Mouse (Mus musculus) kidney, postnatal 25 days (tissue): ENCODE measurements around the gene Ntrk3.
A peak's percentile ranks its signal among the peaks of the same experiment; 100 is the strongest.

Experiments
- DNase-seq, 2 experiments: peaks; one replicate each; pipeline ENCODE4 v3.0.0; 2021; ENCODE audit warnings: mixed read lengths in 2 of 2

The Ntrk3 gene

DNA sequence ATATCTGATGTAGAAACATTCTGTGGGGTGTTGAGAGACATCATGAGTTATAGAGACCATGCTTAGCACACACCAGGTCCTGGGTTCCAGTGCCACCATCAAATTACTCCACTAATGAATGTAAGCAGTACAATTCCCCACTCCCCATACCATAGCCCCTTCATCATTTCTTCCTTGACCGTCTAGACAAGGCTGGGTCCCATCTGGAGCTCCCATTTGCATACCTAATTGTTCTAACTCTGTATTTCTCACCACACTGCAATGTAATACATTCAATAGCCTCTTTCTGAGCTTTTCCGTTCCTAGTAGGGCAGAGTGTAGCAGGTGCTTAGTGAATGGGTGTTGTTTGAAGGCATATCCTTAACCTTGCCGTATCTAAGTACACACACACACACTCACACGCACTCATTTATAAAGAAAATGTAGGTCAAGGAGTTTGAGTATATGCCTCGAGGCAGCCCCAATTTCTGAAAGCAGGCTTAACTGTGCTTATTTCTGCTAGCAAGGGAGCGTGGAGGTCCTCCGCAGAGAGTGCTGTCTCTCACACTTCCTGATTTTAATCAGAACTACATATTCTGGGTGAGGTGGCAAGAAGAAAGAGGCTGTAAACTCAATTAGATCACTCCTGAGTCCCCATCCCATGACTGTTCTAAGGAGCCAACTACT, 17.9 kb downstream of the Ntrk3 start:
- DNase-seq: no peak

DNA sequence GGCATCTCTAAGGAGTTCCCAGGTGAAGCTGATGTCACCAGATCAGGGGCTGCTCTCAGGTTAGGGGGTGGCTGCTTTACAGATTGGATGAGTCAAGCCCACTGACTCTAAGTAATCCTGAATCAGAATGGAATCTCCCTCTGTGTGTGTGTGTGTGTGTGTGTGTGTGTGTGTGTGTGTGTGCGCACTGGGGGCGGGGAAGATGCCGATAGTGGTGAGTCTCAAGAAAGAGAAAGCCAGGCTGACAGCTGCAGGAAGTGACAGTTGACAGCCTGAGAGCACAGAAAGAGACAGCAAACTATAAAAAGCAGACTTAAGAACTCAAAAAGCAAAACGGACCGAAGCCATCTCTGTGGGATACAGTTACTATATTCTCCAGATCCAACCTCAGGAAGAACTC, 18.7 kb downstream of the Ntrk3 start:
- no peak for DNase-seq

DNA sequence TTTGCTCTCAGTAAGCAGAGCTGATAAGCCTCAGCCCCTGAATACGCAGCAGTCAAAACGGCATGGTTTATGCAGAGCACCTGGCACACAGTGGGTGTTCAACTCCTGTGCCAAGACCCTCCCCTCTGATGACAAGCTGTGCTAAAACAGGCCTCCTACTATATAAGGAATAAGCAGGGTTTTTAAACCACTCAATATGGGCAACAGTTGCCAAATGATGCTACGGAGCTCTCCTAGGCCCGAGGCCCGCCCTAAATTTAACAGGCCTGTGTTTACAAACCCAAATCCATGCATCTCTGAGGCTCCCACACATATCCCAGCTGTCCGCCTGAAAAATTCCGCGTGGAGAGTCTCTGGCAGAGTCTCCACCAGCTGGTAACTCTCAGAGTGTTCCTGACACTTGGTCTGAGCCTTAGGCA, 19.6 kb downstream of the Ntrk3 start:
- DNase-seq: no peak

DNA sequence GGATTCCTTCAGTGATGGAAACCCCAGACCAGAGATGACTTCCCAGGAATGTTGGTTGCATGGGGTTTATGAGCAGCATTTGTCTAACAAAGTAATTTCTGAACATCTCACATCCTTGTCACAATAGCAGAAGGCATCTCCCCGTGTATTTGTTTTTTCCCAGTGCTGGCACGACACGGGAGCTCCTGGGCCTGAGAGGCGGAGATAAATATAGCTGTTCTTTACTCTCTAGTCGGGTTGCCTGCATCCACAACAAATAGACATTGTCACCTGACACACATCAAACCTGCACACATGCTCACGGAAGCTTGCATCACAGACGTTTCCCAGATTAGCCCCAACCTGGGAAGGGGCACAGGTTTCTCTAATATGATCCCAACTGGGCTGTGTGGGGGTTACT, 30.1 kb downstream of the Ntrk3 start:
- no peak for DNase-seq

DNA sequence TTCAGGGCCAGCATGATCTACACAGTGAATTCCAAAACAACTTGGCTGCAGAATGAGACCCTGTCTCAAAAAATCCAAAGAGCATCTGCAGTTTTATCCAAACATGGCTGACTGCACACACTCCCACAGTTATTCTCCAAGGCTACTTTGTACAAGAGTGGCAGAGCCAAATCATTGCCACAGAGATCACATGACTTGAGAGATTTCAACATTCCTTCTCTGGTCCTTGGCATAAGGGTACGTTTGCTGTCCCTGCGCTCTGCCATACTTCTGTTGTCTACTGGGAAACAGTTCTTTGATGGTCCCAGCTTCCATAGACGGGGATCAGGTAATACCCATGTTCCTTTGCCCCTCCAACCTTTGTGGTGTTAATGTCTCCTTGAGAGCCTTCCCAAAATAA, 30.7 kb downstream of the Ntrk3 start:
- no peak for DNase-seq

DNA sequence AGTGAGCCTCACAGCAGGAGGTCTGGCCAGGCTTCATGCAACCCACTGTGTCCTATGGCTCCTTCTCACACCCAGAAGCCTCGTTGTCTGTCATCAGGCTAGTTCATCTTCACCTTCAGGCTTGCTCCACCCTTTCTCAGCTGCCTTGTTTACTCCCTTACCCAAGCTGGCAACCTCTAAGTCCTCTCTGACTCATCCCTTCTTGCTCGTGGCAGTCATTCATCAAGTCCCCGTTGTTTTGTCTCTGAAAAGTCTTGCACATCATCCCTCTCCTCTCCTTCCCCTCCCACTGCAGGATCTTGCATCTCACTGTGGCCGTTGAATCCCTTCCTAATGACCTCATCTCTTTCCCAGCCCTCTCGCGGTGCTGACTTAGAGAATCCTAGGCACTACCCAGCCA, 35.1 kb downstream of the Ntrk3 start:
- no peak for DNase-seq

DNA sequence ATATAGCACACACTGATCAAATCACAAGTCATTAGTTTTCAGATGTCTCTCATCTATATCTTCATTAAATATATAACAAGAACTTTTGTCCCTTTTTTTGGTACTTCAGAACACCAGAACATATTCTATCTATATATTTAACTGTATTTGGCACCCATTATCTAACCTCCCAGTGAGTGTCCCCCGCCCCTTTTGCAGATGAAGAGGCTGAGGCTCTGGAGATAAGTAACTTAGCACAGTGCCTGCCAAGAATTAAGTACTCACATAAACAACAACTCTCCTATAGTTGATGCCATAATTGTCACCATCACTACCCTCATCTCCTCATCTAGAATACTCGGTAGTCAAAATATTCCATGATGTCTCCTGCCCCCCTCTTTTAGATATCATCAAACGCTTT, 42.6 kb downstream of the Ntrk3 start:
- DNase-seq: no peak

DNA sequence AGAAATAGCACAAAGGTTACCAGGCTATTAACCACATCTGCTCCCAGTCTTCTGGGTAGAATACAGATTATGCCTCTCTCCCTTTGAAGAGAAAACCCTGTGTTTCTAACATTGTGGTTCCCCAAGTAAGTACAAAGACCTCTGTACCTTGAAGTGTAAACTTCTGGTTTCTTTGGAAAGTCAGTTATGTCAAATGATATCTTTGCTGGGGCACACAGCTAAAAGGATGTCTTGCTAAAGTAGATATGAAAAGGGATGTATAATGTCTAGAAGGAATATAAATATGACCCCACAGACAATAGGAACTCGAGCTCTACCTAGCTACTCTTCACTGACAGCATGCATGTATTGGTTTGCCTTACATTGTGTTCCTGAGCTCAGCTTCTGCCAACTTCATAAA, 44.7 kb downstream of the Ntrk3 start:
- DNase-seq: no peak

DNA sequence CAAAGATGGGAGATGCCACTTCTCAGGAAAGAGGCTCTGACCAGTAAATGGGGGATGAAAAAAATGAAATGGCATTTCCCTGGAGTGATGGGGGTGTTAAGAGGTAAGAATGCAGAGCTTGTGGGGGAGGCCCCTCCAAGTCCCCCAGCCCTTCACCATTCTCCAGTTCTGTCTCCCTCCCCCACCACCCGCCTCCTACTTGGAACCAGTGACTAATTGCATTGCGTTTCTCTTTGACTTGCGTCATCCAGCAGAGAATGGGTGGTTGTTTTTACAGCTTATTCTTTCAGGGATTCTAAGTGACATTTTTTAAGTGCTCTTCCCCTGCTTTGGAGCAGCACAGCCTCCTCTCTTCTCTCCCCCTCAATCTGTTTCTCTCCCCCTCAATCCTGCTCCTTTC, 46.9 kb downstream of the Ntrk3 start:
- no peak for DNase-seq

DNA sequence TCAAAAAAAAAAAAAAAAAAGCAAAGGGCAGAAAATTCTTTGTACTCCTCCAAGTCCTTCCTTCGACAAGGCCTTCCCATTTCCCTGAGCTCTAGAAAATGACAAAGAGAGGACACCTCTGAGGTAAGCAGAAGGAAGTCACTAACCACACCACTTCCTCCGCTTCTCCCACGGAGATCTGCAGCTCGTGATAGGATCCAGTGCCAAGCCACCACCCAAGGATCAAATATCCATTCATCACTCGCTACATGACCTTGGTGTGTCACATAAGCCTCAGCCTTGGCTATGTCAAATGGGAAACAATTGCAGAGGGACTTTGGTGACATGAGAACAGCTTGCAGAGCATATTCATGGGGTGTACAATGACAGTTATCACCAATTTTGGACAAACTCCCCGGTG, 52.9 kb downstream of the Ntrk3 start:
- no peak for DNase-seq

DNA sequence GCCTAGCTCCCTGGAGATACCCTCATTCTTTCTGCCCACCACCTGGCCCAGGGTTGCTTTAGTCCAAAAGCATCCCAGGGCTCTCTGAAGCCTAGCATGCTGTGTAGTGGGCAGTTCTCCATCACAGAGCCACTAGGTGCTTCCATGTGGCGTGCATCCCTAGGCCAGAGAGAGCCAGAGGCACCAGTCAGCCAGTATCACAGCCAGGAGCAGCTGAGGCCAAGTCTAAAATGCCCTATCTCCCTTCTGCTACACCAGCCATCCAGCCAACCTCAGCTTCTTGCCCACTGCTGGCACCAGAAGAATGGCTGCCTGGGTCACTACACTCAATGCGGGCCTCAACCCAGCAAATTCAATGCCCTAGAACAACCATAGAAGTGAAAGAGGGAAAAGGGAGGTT, 56.9 kb downstream of the Ntrk3 start:
- DNase-seq: no peak

DNA sequence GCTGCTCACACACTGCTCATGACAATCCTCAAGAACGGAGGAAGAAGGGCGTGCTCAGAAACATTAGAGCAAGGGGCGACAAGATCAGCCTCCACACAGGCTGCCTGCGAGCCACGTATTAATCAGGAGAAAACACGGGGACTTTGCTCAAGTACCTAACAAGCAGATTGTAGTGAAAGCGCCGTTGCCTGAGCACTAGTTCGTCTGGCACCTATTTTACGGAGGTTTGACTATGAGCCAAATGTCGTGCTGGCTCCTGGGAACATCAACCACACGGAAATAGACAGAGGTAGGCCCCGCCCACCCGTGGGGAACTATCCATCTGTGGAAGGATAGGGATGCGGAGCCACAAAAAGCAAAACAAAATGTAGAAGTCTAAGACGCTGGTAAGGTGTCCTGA, 68.4 kb downstream of the Ntrk3 start:
- no peak for DNase-seq

DNA sequence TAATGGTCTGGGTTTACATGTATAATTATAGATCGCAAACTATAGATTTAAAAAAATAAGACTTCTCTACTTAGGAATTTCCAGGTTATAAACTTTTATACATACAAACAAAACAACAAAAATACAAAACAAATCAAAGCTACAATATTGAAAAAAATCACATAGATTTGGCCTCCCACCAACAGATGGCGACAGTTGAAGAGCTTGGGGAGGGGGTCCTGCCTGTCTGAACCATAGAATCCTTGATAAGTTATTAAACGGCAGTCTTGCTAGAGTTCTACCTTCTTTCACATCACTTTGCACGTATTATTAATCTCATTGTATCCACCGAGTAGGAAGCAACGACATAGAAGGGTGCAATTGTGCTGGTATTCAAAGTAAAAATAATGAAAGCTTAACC, 68.9 kb downstream of the Ntrk3 start:
- no peak for DNase-seq

DNA sequence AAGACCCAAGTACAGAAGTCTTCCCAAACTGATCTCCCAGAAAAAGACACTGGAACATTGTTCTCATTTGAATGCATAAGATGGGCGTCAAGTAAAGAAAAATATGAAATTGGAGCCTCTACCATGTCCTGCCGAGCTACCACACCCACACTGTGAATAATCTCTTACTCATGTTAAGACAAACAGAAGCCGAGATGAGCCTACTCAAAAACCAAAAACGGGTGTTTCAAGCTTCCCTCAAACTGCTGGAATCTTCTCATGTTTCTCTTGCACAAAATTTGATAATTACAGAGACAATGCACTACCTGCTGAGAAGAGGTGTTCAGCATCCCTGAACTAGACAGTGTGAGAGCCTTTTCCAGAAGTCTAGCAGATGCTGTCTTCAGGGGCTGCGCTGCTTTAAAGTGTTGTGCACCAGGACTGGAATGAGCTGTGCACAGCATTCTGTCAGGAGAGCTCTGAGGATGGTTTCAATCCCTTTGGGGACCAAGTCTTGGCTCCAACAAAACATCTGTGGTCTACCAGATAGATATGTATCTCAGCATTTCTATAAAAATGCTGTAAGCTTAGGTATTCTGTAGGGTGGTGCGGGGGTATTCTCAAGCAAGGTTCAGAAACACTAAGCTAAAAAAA, 69.7 kb downstream of the Ntrk3 start:
- no peak for DNase-seq

DNA sequence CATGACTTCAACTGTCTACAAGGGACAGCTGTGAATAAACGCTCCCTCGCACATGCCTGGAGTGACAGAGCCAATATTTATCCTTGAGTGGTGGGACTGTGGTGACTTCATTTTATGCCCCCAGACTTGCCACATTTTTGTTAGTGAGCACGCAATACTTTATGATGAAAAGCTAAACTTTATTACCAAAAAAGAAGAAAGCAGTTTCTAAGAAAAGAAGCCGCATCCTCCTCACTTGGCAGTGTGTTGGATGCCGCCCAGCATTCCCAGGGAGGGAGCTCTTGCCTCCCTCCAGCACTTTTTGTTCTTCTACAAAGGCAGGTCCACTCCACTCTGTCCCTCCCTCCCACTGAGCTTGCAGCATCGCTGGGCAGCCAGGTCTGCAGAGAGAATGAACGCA, 77.0 kb downstream of the Ntrk3 start:
- DNase-seq: no peak

DNA sequence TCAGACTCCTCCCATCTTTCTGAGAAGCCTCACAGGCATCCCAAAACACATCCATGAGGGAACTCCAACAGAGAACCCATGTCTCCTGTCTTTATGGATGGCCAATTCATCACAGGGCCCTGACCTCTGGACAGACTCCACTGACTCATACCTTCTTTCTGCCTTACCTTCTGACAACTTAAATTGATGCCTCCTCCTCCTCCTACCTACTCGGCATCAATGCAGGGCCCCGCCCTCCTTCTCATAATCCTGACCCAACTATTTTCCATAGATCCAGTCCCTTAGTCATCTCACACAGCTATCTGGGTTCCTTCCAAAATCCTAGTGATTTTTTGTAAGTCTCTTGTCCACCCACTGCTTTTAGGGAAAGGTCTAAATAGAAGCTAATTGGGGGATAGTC, 78.0 kb downstream of the Ntrk3 start:
- DNase-seq: no peak

DNA sequence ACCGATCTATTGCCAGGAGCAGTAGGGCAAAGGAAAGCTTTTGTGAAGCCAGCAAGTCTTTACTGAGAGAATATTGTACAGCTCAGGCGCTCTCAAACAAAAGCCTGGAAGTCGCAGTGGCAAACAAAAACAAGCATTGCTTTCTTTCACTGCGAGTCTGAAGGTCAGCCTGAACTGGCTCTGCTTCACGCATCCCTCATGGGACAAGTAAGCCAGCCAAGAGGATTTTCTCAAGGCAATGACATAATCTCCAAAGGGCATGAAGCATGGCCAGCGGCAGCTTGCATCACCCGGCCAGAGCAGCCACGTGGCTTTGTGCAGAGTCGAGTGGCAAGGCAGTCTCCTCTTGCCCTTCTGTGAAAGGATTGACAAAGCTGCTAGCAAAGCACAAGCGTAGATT, 79.8 kb downstream of the Ntrk3 start:
- peak in 1 of 2 experiments; percentile 61 for DNase-seq

DNA sequence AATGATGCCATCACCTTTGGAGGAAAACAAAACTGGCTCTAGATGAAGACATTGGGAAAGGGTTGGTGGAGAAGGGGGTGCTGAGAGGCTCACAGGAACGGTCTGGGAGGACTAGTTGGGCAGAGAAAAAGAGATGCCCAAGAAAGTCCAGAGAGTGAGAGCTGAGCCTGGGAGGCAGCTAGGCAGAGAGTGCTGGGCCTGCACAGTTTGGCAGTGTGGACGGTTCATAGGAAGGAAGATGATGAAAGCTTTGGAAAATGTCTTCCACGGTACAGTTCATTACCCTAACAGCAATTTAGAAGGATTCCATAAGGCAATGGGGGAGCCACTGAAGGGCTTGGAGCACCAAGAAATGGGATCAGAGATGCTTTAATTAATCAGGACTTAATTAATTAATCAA, 81.6 kb downstream of the Ntrk3 start:
- DNase-seq: no peak

DNA sequence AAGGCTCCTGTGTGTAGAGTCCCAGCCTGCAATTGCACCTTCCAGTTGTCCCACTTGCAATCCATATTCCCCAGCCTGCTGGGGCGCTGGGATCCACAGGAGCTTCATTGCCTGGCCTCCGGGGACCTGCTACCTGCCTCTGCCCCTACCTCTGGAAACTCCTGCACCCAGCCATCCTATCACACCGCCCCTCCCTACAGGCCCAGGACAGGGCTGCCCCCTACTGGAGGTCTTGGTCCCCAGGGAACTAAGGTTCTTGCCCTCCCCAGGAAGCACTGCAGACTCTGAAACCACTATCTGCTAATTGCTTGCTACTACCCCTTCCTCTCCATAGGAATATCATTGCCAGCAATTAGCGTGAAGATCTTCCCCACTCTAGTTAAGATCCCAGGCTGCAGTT, 84.1 kb downstream of the Ntrk3 start:
- no peak for DNase-seq

DNA sequence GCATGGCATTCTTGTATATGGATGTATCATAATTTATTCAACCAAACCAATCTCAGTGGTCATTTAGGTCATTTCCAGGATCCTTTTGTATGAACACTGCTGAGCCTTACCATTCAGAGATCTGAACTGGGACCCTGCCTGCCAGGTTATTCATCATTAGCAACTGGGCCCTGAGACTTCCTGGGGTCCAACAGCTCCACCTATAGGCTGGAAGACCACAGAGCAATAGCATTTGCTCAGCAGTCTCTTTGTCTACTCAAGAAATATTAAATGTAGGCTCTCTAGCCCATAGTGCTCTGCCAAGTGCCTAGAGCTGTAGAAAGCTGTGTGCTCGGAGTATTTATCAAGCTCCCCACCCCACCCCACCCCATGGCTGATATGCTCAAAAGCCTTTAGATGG, 85.5 kb downstream of the Ntrk3 start:
- DNase-seq: no peak

DNA sequence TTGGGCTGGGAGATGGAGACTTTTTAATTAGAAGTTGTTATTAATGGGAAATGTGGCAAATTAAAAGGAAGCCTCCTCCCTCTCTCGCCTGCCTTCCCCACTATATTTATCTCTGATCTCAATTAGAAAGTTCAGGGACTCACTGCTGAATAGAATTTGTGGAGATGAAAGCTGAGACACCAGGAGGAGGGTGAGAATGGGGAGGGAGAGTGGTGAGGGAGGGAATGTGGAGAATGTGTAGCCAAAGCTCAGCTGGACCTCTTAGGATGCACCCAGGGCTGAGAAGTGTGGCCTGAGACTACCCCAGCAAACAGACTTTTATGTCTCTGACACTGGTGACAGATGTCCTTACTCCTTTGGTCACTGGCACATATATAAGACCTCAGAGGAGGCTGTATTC, 86.3 kb downstream of the Ntrk3 start:
- no peak for DNase-seq

DNA sequence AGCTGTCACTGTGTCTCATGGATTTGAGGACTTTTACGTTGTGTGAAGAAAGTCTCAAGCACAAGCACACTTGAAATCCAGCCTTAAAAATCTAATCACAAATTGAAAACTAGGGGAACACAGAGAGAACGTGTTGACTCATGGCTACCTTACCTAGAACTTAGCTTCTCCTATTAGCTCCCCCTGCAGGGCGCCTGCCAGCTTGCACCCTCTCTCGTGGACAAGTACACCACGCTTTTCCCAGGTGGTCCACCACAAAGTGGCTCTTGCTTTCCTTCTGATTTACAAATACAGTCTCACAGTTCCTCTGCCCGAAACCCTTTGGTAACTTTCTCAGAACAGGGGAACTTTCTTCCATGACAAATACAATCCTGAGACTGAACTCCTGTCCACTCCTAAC, 94.1 kb downstream of the Ntrk3 start:
- DNase-seq: no peak

DNA sequence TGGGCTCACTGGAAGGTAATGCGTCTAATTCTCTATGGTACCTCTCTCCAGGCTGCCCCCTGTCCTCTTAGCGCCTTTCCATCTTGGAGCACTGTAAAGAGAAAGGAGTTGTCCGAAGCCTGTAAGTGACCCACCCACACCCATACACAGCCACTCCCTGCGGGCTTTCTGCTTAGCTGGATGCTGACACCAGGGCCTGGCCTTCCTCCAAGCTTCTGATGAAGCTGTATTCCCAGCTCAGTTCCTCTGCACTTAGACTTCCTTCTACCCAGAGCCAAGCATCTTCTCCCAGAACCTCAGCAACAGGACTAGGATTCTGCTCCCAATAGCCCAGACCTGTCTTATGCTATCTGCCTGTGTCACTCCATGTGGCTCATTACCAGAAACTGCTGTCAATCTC, 114.1 kb downstream of the Ntrk3 start:
- peak in 1 of 2 experiments; percentile 2 for DNase-seq

DNA sequence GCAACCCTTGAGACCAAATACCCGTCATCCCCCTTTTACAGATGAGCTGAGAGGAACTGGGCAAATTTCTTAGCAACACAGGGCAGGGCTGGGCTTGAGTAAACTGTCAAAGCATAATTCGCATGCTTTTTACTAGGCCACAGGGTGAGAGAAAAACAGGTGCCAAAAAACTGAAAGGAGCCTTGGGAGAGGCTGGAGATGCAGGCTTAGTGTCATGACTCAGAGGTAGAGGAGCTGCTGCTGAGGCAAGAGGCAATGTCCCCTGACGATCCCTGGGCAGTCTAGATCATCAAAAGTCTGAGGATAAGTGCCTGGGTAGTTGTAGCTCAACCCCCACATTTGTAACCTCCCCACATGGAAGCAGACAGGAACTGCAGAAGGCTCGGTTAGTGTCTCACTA, 116.7 kb downstream of the Ntrk3 start:
- DNase-seq: no peak
